Mouse (Mus musculus): ENCODE results near the gene Lgi1. TPM values are rescaled to one million over a fixed set of nuclear protein-coding genes. Genes with fewer than 3 reads are reported as not detected.
A peak's percentile ranks its signal among the peaks of the same experiment; 100 is the strongest.

The Lgi1 gene
- polyA plus RNA-seq, 1 experiment from 2014 or later: 23.1 TPM

- ATAC-seq: no peak
- H3K4me3 ChIP-seq (ENCODE audit: low read length): no peak overlapping the region
- no peak overlapping the region for H3K27ac ChIP-seq (ENCODE audit: low read depth, low read length)
- H3K9ac ChIP-seq (ENCODE audit: low read depth, low read length): no peak overlapping the region
- no peaks in the 10 kb centered on the region for H3K36me3 ChIP-seq (ENCODE audit: control insufficient read depth, insufficient read depth, low read length)
- 91% methylated on average over 6 of the region's 6 CpGs for WGBS
- no peaks in the 10 kb centered on the region for H3K4me1 ChIP-seq (ENCODE audit: control insufficient read depth, insufficient read depth, low read depth, low read length)
- H3K27me3 ChIP-seq (replicated peaks; ENCODE audit: control insufficient read depth, insufficient read depth, low read length): no peaks in the 10 kb centered on the region
- no peak overlapping the region for H3K4me2 ChIP-seq (ENCODE audit: low read length)
- no peaks in the 10 kb centered on the region for H3K9me3 ChIP-seq (ENCODE audit: control insufficient read depth, low read length)
Observed at GRCm38 (mm10) chr19:38316602-38317313, 52.4 kb downstream of the Lgi1 start.

- WGBS: 94% methylated on average over 4 of the region's 4 CpGs
- no peak overlapping the region for H3K9ac ChIP-seq (ENCODE audit: low read depth, low read length)
- H3K4me3 ChIP-seq (ENCODE audit: low read length): no peak overlapping the region
- no peaks in the 10 kb centered on the region for H3K36me3 ChIP-seq (ENCODE audit: control insufficient read depth, insufficient read depth, low read length)
- no peaks in the 10 kb centered on the region for H3K4me1 ChIP-seq (ENCODE audit: control insufficient read depth, insufficient read depth, low read depth, low read length)
- H3K4me2 ChIP-seq (ENCODE audit: low read length): no peak overlapping the region
- H3K27ac ChIP-seq (ENCODE audit: low read depth, low read length): no peak overlapping the region
- H3K9me3 ChIP-seq (ENCODE audit: control insufficient read depth, low read length): no peaks in the 10 kb centered on the region
- H3K27me3 ChIP-seq (replicated peaks; ENCODE audit: control insufficient read depth, insufficient read depth, low read length): no peaks in the 10 kb centered on the region
- no peak for ATAC-seq
Observed at GRCm38 (mm10) chr19:38318308-38318707, 54.0 kb downstream of the Lgi1 start.

GRCm38 (mm10) chr19:38319168-38319567, 54.8 kb downstream of the Lgi1 start:
- Histone ChIP-seq H3K9ac (ENCODE audit: low read depth, low read length) (no peak overlapping the region), H3K4me1 (ENCODE audit: control insufficient read depth, insufficient read depth, low read depth, low read length) (peaks cover 2% of the 10 kb centered on the region; the same call in 1 of the 2 replicates), H3K27ac (ENCODE audit: low read depth, low read length) (no peak overlapping the region), H3K27me3 (replicated peaks; ENCODE audit: control insufficient read depth, insufficient read depth, low read length) (no peaks in the 10 kb centered on the region), H3K36me3 (ENCODE audit: control insufficient read depth, insufficient read depth, low read length) (no peaks in the 10 kb centered on the region), H3K4me3 (ENCODE audit: low read length) (no peak overlapping the region), H3K4me2 (ENCODE audit: low read length) (no peak overlapping the region), H3K9me3 (ENCODE audit: control insufficient read depth, low read length) (no peaks in the 10 kb centered on the region)
- no peak for ATAC-seq
- 83% methylated on average over 4 of the region's 4 CpGs for WGBS

DNA sequence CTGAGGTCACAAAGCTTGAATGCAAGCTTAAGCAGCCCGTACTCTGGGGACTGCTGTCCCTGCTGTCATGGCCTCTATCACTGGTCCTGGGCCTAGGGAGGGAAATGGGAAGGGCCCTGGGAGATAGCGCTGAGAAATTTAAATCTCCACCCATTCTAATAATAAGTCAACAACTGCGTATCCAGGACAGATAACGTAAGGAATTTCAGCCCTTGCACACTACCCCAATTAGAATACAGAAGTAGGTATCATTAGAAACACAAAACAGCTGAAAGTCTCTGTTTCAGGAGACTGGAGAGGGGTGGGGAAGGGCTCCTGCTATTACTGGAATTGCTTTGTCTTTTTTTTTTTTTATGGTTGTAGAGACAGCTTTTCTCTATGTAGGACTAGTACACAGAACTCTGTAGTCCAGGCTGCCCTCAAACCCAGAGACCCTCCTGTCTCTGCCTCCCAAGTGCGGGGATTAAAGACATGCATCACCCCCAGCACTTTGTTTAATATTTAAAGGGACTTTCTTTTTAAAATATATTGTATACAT, 56.4 kb downstream of the Lgi1 start:
- Histone ChIP-seq H3K4me1 (ENCODE audit: control insufficient read depth, insufficient read depth, low read depth, low read length) (peaks cover 5% of the 10 kb centered on the region; the same call in 1 of the 2 replicates), H3K9ac (ENCODE audit: low read depth, low read length) (no peak overlapping the region), H3K9me3 (ENCODE audit: control insufficient read depth, low read length) (no peaks in the 10 kb centered on the region), H3K36me3 (ENCODE audit: control insufficient read depth, insufficient read depth, low read length) (no peaks in the 10 kb centered on the region), H3K27me3 (replicated peaks; ENCODE audit: control insufficient read depth, insufficient read depth, low read length) (no peaks in the 10 kb centered on the region), H3K27ac (ENCODE audit: low read depth, low read length) (no peak overlapping the region), H3K4me2 (ENCODE audit: low read length) (no peak overlapping the region), H3K4me3 (ENCODE audit: low read length) (no peak overlapping the region)
- no peak for ATAC-seq
- WGBS: 86% methylated on average over 5 of the region's 5 CpGs

DNA sequence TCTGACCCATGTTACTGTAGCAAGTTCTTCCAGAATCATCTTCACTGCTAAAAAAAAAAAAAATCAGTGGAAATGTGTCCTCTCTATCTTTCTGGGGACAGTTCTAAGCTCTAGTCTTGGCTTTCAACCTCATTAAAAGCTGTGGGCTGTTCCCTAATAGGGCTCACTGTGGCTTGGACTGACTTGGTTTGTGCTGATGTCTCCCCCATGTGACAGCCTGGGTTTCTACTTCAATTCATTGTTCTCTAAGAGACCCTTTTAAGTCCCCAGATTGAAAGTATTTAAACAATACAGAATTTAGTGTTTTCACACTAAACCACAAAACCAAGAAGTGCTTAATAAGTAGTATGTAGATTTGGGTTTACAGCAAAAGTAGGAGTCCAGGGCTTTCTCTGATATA, 59.4 kb downstream of the Lgi1 start:
- Histone ChIP-seq H3K4me2 (ENCODE audit: low read length) (no peak overlapping the region), H3K4me1 (ENCODE audit: control insufficient read depth, insufficient read depth, low read depth, low read length) (peaks cover 5% of the 10 kb centered on the region; the same call in 1 of the 2 replicates), H3K9ac (ENCODE audit: low read depth, low read length) (no peak overlapping the region), H3K27me3 (replicated peaks; ENCODE audit: control insufficient read depth, insufficient read depth, low read length) (no peaks in the 10 kb centered on the region), H3K9me3 (ENCODE audit: control insufficient read depth, low read length) (no peaks in the 10 kb centered on the region), H3K27ac (ENCODE audit: low read depth, low read length) (no peak overlapping the region), H3K4me3 (ENCODE audit: low read length) (no peak overlapping the region), H3K36me3 (ENCODE audit: control insufficient read depth, insufficient read depth, low read length) (no peaks in the 10 kb centered on the region)
- peak; percentile 44; the same call in 1 of the 2 replicates for ATAC-seq

DNA sequence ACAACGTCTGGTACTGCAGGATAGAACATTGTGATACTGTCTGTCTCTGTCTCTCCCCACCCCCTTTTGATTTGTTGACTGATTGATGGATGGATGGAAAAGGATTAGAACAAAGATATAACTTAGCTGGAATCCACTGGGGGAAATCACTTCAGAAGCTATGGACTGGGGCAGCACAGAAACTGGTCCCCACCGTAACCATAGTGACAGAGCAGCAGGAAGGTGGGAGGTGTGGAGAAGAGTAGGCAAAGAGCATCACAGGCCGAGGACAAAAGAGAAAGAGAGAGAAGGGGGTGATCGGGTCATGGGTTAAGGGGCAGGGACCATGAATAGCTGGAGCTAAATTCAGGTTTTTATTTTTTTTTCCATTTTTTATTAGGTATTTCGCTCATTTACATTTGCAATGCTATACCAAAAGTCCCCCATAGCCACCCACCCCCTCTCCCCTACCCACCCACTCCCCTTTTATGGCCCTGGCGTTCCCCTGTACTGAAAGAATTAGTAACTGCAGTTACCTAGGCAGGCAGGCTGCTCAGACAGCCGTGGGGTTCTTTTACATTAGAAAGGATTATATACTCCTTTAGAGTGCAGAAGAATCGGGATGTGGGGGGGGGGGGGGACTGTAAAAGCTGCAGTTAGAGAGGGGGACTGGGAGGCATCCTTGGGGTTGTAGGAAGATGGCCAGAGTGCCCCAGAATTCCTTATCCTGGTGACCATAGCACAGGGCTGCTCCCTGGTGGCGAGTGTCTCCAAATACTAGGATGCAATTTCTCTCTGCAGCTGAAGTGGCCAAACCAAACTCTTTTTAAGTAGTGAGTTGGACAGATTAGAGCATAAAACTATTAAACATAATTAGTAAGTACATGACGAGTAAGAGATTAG, 60.1 kb downstream of the Lgi1 start:
- ATAC-seq: peak; percentile 78
- no peaks in the 10 kb centered on the region for H3K36me3 ChIP-seq (ENCODE audit: control insufficient read depth, insufficient read depth, low read length)
- no peak overlapping the region for H3K27ac ChIP-seq (ENCODE audit: low read depth, low read length)
- no peak overlapping the region for H3K4me3 ChIP-seq (ENCODE audit: low read length)
- peaks cover 5% of the 10 kb centered on the region; the same call in 1 of the 2 replicates for H3K4me1 ChIP-seq (ENCODE audit: control insufficient read depth, insufficient read depth, low read depth, low read length)
- H3K27me3 ChIP-seq (replicated peaks; ENCODE audit: control insufficient read depth, insufficient read depth, low read length): no peaks in the 10 kb centered on the region
- H3K4me2 ChIP-seq (ENCODE audit: low read length): no peak overlapping the region
- no peak overlapping the region for H3K9ac ChIP-seq (ENCODE audit: low read depth, low read length)
- H3K9me3 ChIP-seq (ENCODE audit: control insufficient read depth, low read length): no peaks in the 10 kb centered on the region
- WGBS: 18% methylated on average over 10 of the region's 10 CpGs

DNA sequence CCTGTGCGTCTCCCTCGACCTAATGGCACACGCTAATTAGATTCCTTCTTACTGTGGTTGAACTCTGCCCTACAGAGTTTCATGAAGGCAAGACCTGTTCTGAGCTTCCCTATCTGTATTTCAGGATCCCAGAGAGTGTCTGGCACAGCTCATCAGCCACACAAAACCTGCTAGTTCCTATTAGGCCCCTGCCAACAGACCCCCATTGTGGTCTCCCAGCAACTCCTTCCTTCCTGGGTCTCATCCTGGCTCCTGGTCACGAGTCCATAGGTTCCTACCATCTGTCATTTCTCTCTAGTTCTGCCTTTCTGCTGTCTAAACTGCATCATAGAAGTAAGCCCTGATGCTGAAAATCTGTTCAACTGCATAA, 60.7 kb downstream of the Lgi1 start:
- peak; percentile 48; the same call in 1 of the 2 replicates for ATAC-seq

GRCm38 (mm10) chr19:38325854-38326253, 61.5 kb downstream of the Lgi1 start:
- Histone ChIP-seq H3K4me2 (ENCODE audit: low read length) (no peak overlapping the region), H3K4me1 (ENCODE audit: control insufficient read depth, insufficient read depth, low read depth, low read length) (peaks cover 5% of the 10 kb centered on the region; the same call in 1 of the 2 replicates), H3K36me3 (ENCODE audit: control insufficient read depth, insufficient read depth, low read length) (no peaks in the 10 kb centered on the region), H3K9ac (ENCODE audit: low read depth, low read length) (no peak overlapping the region), H3K4me3 (ENCODE audit: low read length) (no peak overlapping the region), H3K9me3 (ENCODE audit: control insufficient read depth, low read length) (no peaks in the 10 kb centered on the region), H3K27ac (ENCODE audit: low read depth, low read length) (no peak overlapping the region), H3K27me3 (replicated peaks; ENCODE audit: control insufficient read depth, insufficient read depth, low read length) (no peaks in the 10 kb centered on the region)
- 92% methylated on average over 7 of the region's 7 CpGs for WGBS
- ATAC-seq: no peak

More for the DNA sequence above, 60.7 kb downstream of the Lgi1 start:
- peaks cover 5% of the 10 kb centered on the region; the same call in 1 of the 2 replicates for H3K4me1 ChIP-seq (ENCODE audit: control insufficient read depth, insufficient read depth, low read depth, low read length)
- H3K27me3 ChIP-seq (replicated peaks; ENCODE audit: control insufficient read depth, insufficient read depth, low read length): no peaks in the 10 kb centered on the region
- H3K4me2 ChIP-seq (ENCODE audit: low read length): no peak overlapping the region
- no peaks in the 10 kb centered on the region for H3K36me3 ChIP-seq (ENCODE audit: control insufficient read depth, insufficient read depth, low read length)
- H3K27ac ChIP-seq (ENCODE audit: low read depth, low read length): no peak overlapping the region
- no peak overlapping the region for H3K9ac ChIP-seq (ENCODE audit: low read depth, low read length)
- H3K9me3 ChIP-seq (ENCODE audit: control insufficient read depth, low read length): no peaks in the 10 kb centered on the region
- no peak overlapping the region for H3K4me3 ChIP-seq (ENCODE audit: low read length)
- WGBS: 55% methylated on average over 4 of the region's 4 CpGs

GRCm38 (mm10) chr19:38327002-38327401, 62.7 kb downstream of the Lgi1 start:
- Histone ChIP-seq H3K9ac (ENCODE audit: low read depth, low read length) (no peak overlapping the region), H3K27me3 (replicated peaks; ENCODE audit: control insufficient read depth, insufficient read depth, low read length) (no peaks in the 10 kb centered on the region), H3K9me3 (ENCODE audit: control insufficient read depth, low read length) (no peaks in the 10 kb centered on the region), H3K36me3 (ENCODE audit: control insufficient read depth, insufficient read depth, low read length) (no peaks in the 10 kb centered on the region), H3K4me1 (ENCODE audit: control insufficient read depth, insufficient read depth, low read depth, low read length) (peaks cover 5% of the 10 kb centered on the region; the same call in 1 of the 2 replicates), H3K27ac (ENCODE audit: low read depth, low read length) (no peak overlapping the region), H3K4me3 (ENCODE audit: low read length) (no peak overlapping the region), H3K4me2 (ENCODE audit: low read length) (no peak overlapping the region)
- 41% methylated on average over 4 of the region's 4 CpGs for WGBS
- no peak for ATAC-seq

Data from hindbrain, embryonic 16.5 days (tissue).